Mouse (Mus musculus) cerebellum, postnatal 25 days (tissue): ENCODE results near the gene Meaf6.

Source experiments
- DNase-seq, 2 experiments: peaks; one replicate each; pipeline ENCODE4 v3.0.0; 2021; ENCODE audit warnings: mixed read lengths in 2 of 2

Meaf6 gene

GRCm38 (mm10) chr4:125116090-125116861 lies 31.3 kb downstream of the Meaf6 start:
- peak; percentile 62 to 70 for DNase-seq

GRCm38 (mm10) chr4:125116929-125117328 lies 32.0 kb downstream of the Meaf6 start:
- DNase-seq, result no peak

- no peak for DNase-seq
Observed at GRCm38 (mm10) chr4:125117902-125118320, 33.0 kb downstream of the Meaf6 start.

GRCm38 (mm10) chr4:125119070-125119469 lies 34.1 kb downstream of the Meaf6 start:
- DNase-seq, result no peak

GRCm38 (mm10) chr4:125119721-125120120 lies 34.8 kb downstream of the Meaf6 start:
- DNase-seq, result no peak

- no peak for DNase-seq
Observed at GRCm38 (mm10) chr4:125122431-125123278, 37.7 kb downstream of the Meaf6 start.

GRCm38 (mm10) chr4:125123279-125123671 lies 38.3 kb downstream of the Meaf6 start:
- no peak for DNase-seq

- peak in 1 of 2 experiments; percentile 41 for DNase-seq
Observed at GRCm38 (mm10) chr4:125124424-125125209, 39.7 kb downstream of the Meaf6 start.

GRCm38 (mm10) chr4:125125361-125125921 lies 40.5 kb downstream of the Meaf6 start:
- no peak for DNase-seq

GRCm38 (mm10) chr4:125126186-125126585 lies 41.3 kb downstream of the Meaf6 start:
- DNase-seq, result no peak

- no peak for DNase-seq
Observed at GRCm38 (mm10) chr4:125126761-125127160, 41.8 kb downstream of the Meaf6 start.

GRCm38 (mm10) chr4:125127305-125128084 lies 42.6 kb downstream of the Meaf6 start, which contains the start of gene Zc3h12a:
TSS of gene Zc3h12a (minus strand) at chr4:125127840.
- peak; percentile 65 to 83 for DNase-seq

- no peak for DNase-seq
Observed at GRCm38 (mm10) chr4:125131493-125131892, 46.6 kb downstream of the Meaf6 start.

GRCm38 (mm10) chr4:125132394-125132793 lies 47.5 kb downstream of the Meaf6 start:
- DNase-seq, result peak; percentile 44 to 72

- no peak for DNase-seq
Observed at GRCm38 (mm10) chr4:125134192-125134591, 49.3 kb downstream of the Meaf6 start.

GRCm38 (mm10) chr4:125134631-125135030 lies 49.7 kb downstream of the Meaf6 start:
- no peak for DNase-seq

- no peak for DNase-seq
Observed at GRCm38 (mm10) chr4:125135076-125135855, 50.3 kb downstream of the Meaf6 start.

GRCm38 (mm10) chr4:125136303-125136888 lies 51.5 kb downstream of the Meaf6 start:
- no peak for DNase-seq

GRCm38 (mm10) chr4:125138321-125138720 lies 53.4 kb downstream of the Meaf6 start:
- DNase-seq, result no peak

GRCm38 (mm10) chr4:125144211-125144610 lies 59.3 kb downstream of the Meaf6 start:
- no peak for DNase-seq
